ENCODE assay signal across 8 mouse cellular contexts in genomic region chr7:25754738-25755467, GRCm38 (mm10). TPM values are rescaled to one million over a fixed set of nuclear protein-coding genes. Genes with fewer than 3 reads are reported as not detected.
DNase-seq lines count a peak whose midpoint lies in the region; ATAC-seq and TF ChIP-seq lines count a peak whose summit lies in the region.

TSS of gene Hnrnpul1 (minus strand) at chr7:25754757.

- no peaks in the 10 kb centered on the region for H3K9me3 ChIP-seq in E14TG2a.4 (ENCODE audit: low read length)
- no peaks in the 10 kb centered on the region for H3K9me3 ChIP-seq in forebrain, embryonic 12.5 days
- H3K9me3 ChIP-seq in heart, postnatal 0 days (replicated peaks; ENCODE audit: control insufficient read depth, low read length), result no peaks in the 10 kb centered on the region
- H3K9me3 ChIP-seq in liver, embryonic 16.5 days (replicated peaks; ENCODE audit: control insufficient read depth, low read length), result no peaks in the 10 kb centered on the region
- H3K9me3 ChIP-seq in neural tube, embryonic 13.5 days, result no peaks in the 10 kb centered on the region

- no peaks in the 10 kb centered on the region for H3K27me3 ChIP-seq in E14TG2a.4 (ENCODE audit: insufficient read depth, low read length)
- H3K27me3 ChIP-seq in forebrain, embryonic 12.5 days, result no peaks in the 10 kb centered on the region
- H3K27me3 ChIP-seq in heart, postnatal 0 days (ENCODE audit: control insufficient read depth, insufficient read depth, low read length), result no peaks in the 10 kb centered on the region
- H3K27me3 ChIP-seq in liver, embryonic 16.5 days (ENCODE audit: control insufficient read depth, insufficient read depth, low read depth, low read length), result no peaks in the 10 kb centered on the region
- H3K27me3 ChIP-seq in neural tube, embryonic 13.5 days, result no peaks in the 10 kb centered on the region
- no peaks in the 10 kb centered on the region for H3K27me3 ChIP-seq in testis, adult 2 months (ENCODE audit: control insufficient read depth, insufficient read depth, low read length)

- DNase-seq in c-Kit-positive CD71-positive TER-119-positive erythroid progenitor cells, embryonic 14.5 days (ENCODE audit: low spot score), result peak; percentile 99
- peak; percentile 99 for DNase-seq in heart, postnatal 0 days (ENCODE audit: low spot score)
- DNase-seq in kidney, postnatal 4 days, result peak; percentile 98 to 99

- peak within 1 kb of the TSS; percentile 95 for H3K4me2 ChIP-seq in forebrain, embryonic 12.5 days
- peak within 1 kb of the TSS; percentile 95 for H3K4me2 ChIP-seq in heart, postnatal 0 days (ENCODE audit: low read depth, low read length)
- H3K4me2 ChIP-seq in liver, embryonic 16.5 days (ENCODE audit: low read depth, low read length), result peak within 1 kb of the TSS; percentile 83
- H3K4me2 ChIP-seq in neural tube, embryonic 13.5 days, result peak within 1 kb of the TSS; percentile 89

- under 1% methylated on average over 55 of the region's 55 CpGs for WGBS in forebrain, embryonic 12.5 days
- under 1% methylated on average over 55 of the region's 55 CpGs for WGBS in heart, postnatal 0 days
- WGBS in liver, embryonic 16.5 days (ENCODE audit: insufficient replicate concordance), result under 1% methylated on average over 55 of the region's 55 CpGs
- under 1% methylated on average over 55 of the region's 55 CpGs for WGBS in neural tube, embryonic 13.5 days

- H3K36me3 ChIP-seq in E14TG2a.4 (ENCODE audit: insufficient read depth, low read length), result peaks cover 35% of the 10 kb centered on the region
- H3K36me3 ChIP-seq in forebrain, embryonic 12.5 days (replicated peaks), result peaks cover 35% of the 10 kb centered on the region
- H3K36me3 ChIP-seq in heart, postnatal 0 days (replicated peaks; ENCODE audit: control insufficient read depth, insufficient read depth, low read length), result peaks cover 11% of the 10 kb centered on the region
- peaks cover 13% of the 10 kb centered on the region for H3K36me3 ChIP-seq in liver, embryonic 16.5 days (ENCODE audit: control insufficient read depth, insufficient read depth)
- H3K36me3 ChIP-seq in neural tube, embryonic 13.5 days, result peaks cover 14% of the 10 kb centered on the region
- H3K36me3 ChIP-seq in testis, adult 2 months (ENCODE audit: control insufficient read depth, insufficient read depth, low read length), result peaks cover 1% of the 10 kb centered on the region; the same call in 1 of the 2 replicates

- TF ChIP-seq POLR2A in testis, adult 2 months (IDR thresholded peaks at IDR 0.05; ENCODE audit: control insufficient read depth, low read depth, low read length), result peak; percentile 85

- TF ChIP-seq CTCF in E14TG2a.4 (conservative IDR thresholded peaks at IDR 0.05; ENCODE audit: low read length), result no peak
- TF ChIP-seq CTCF in heart, postnatal 0 days (IDR thresholded peaks at IDR 0.05; ENCODE audit: low read depth), result peak; percentile 36
- TF ChIP-seq CTCF in testis, adult 2 months (IDR thresholded peaks at IDR 0.05; ENCODE audit: control insufficient read depth, insufficient read depth, insufficient replicate concordance, low read depth, low read length), result peak; percentile 15; the same call in 1 of the 2 replicates

- TF ChIP-seq EP300 in heart, postnatal 0 days (IDR thresholded peaks at IDR 0.05; ENCODE audit: low read depth), result no peak

- peaks cover 35% of the 10 kb centered on the region for H3K4me1 ChIP-seq in E14TG2a.4 (replicated peaks; ENCODE audit: low read depth, low read length)
- H3K4me1 ChIP-seq in forebrain, embryonic 12.5 days, result peaks cover 23% of the 10 kb centered on the region
- peaks cover 15% of the 10 kb centered on the region for H3K4me1 ChIP-seq in heart, postnatal 0 days (ENCODE audit: control insufficient read depth, insufficient read depth)
- H3K4me1 ChIP-seq in liver, embryonic 16.5 days (ENCODE audit: control insufficient read depth, low read depth, low read length), result peaks cover 19% of the 10 kb centered on the region
- H3K4me1 ChIP-seq in neural tube, embryonic 13.5 days (replicated peaks), result peaks cover 27% of the 10 kb centered on the region
- peaks cover 10% of the 10 kb centered on the region for H3K4me1 ChIP-seq in testis, adult 2 months (ENCODE audit: control insufficient read depth, insufficient read depth, low read length)

- peak within 1 kb of the TSS; percentile 98 for H3K27ac ChIP-seq in forebrain, embryonic 12.5 days
- H3K27ac ChIP-seq in heart, postnatal 0 days (ENCODE audit: low read depth), result peak within 1 kb of the TSS; percentile 99
- H3K27ac ChIP-seq in liver, embryonic 16.5 days (ENCODE audit: low read length), result peak within 1 kb of the TSS; percentile 96
- peak within 1 kb of the TSS; percentile 95 for H3K27ac ChIP-seq in neural tube, embryonic 13.5 days (replicated peaks)
- peak within 1 kb of the TSS; percentile 98 for H3K27ac ChIP-seq in testis, adult 2 months (ENCODE audit: control insufficient read depth, insufficient read depth, low read depth, low read length)

- peak within 1 kb of the TSS; percentile 100 for H3K4me3 ChIP-seq in E14TG2a.4 (replicated peaks; ENCODE audit: low read length)
- peak within 1 kb of the TSS; percentile 94 for H3K4me3 ChIP-seq in forebrain, embryonic 12.5 days (replicated peaks)
- peak within 1 kb of the TSS; percentile 78 for H3K4me3 ChIP-seq in heart, postnatal 0 days (ENCODE audit: low read depth, low read length)
- peak within 1 kb of the TSS; percentile 93 for H3K4me3 ChIP-seq in liver, embryonic 16.5 days (ENCODE audit: low read depth, low read length)
- H3K4me3 ChIP-seq in neural tube, embryonic 13.5 days, result peak within 1 kb of the TSS; percentile 99
- peak within 1 kb of the TSS; percentile 95 for H3K4me3 ChIP-seq in testis, adult 2 months (ENCODE audit: control insufficient read depth, low read depth, low read length)

- peak; percentile 93 for ATAC-seq in forebrain, embryonic 12.5 days (ENCODE audit: low FRiP score)
- ATAC-seq in heart, postnatal 0 days (ENCODE audit: insufficient read depth, low read depth), result peak; percentile 89
- peak; percentile 89 for ATAC-seq in liver, embryonic 16.5 days (ENCODE audit: low read depth)
- ATAC-seq in neural tube, embryonic 13.5 days (ENCODE audit: low read depth), result peak; percentile 95

- peak within 1 kb of the TSS; percentile 98 for H3K9ac ChIP-seq in forebrain, embryonic 12.5 days
- peak within 1 kb of the TSS; percentile 96 for H3K9ac ChIP-seq in heart, postnatal 0 days (replicated peaks; ENCODE audit: low read depth, low read length)
- peak within 1 kb of the TSS; percentile 99 for H3K9ac ChIP-seq in liver, embryonic 16.5 days (ENCODE audit: low read depth, low read length)
- H3K9ac ChIP-seq in neural tube, embryonic 13.5 days, result peak within 1 kb of the TSS; percentile 99

RNA-seq across cellular contexts. Expression of gene Hnrnpul1, which starts in this region (rescaled TPM):
- 78.4 and 86.0 TPM in 2 replicates for polyA plus RNA-seq in forebrain, embryonic 12.5 days (2016; fragmentation: Nextera tagmentation; extraction: Ambion mirVana)
- 78.5 and 101 TPM in 2 replicates for total RNA-seq in heart, postnatal 0 days (2014; rRNA removed; ENCODE audit: low replicate concordance)
- 26.8 and 27.7 TPM in 2 replicates for polyA plus RNA-seq in heart, postnatal 0 days (2015; fragmentation: Nextera tagmentation; extraction: Ambion mirVana)
- 24.8 and 24.9 TPM in 2 replicates for polyA plus RNA-seq in liver, embryonic 16.5 days (2015; fragmentation: Nextera tagmentation; extraction: Ambion mirVana)
- polyA plus RNA-seq in neural tube, embryonic 13.5 days (2015; fragmentation: Nextera tagmentation; extraction: Ambion mirVana), result 45.1 and 51.1 TPM in 2 replicates
- polyA plus RNA-seq in testis, adult 2 months (2012; rRNA removed), result 79.0 and 82.5 TPM in 2 replicates

Comparison
In these comparisons a context has a peak if more than half of its experiments do, and no peak if none do; other contexts are left out.
1. Peak in every context shown above with its lines: DNase-seq, ATAC-seq, H3K4me3 ChIP-seq and H3K27ac ChIP-seq.